Mouse (Mus musculus) megakaryocyte, embryonic 14.5 days (primary cell): ENCODE measurements around the gene Arrdc3.

Experiments used
- FLI1 ChIP-seq: IDR thresholded peaks from 2 replicates; pipeline ENCODE4 v1.6.1; 2012; ENCODE audit warnings: low read length, inconsistent platforms, mixed read lengths
- GATA1 ChIP-seq: IDR thresholded peaks from 3 replicates; pipeline ENCODE4 v1.6.1; 2012; ENCODE audit warnings: mixed read lengths, low read length, inconsistent platforms, borderline replicate concordance

DNA sequence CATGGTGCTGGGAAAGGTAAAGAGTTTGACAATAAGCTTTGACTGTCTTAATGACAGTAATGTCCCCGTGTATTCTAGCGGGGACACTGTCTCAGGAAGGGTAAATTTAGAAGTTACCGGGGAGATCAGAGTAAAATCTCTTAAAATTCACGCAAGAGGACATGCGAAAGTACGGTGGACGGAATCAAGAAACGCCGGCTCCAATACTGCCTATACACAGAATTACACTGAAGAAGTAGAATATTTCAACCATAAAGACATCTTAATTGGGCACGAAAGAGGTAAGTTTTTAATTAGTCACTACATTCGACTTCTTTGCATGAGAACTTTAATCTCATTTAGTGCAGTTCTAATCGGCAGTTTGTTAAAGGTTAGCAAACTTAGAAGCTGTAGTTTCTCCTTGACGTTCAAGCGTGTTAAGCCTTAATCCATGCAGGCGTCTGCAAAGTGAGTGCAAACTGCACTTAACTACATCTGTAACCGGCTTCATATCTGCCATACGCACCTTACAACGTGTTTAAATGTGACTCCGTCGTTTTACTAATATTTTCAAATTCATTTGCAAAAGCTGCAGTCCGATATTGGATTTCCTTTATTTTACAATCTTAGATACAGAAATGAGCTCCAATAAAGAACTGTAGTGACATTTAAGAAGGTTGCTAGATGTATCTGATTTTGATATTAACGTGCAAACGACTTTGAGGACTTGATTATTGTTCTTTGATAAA is 629 bp downstream of the Arrdc3 start:
- TF ChIP-seq GATA1 (no peak), FLI1 (no peak)
